Mouse (Mus musculus) stomach, postnatal 0 days (tissue): Measurements from ENCODE around the gene Agfg2. TPM values are rescaled to one million over a fixed set of nuclear protein-coding genes. Genes with fewer than 3 reads are reported as not detected.

Source experiments
- ATAC-seq: fragments of 200-750 bp; cut with Nextera tagmentation; 2 replicates; pipeline ENCODE4 v1.8.0; 2017; ENCODE audit not compliant: low FRiP score, low TSS enrichment
- DNase-seq: peaks from one replicate; pipeline ENCODE4 v3.0.0-alpha.2; 2016; ENCODE audit warnings: low spot score
- H3K27ac ChIP-seq: fragments of 300-500 bp; sonication (generic); replicated peaks from 2 replicates; pipeline ENCODE4 v1.5.1; 2014; ENCODE audit warnings: mild to moderate bottlenecking, control low read depth
- H3K27me3 ChIP-seq: fragments of 300-500 bp; sonication (generic); 2 replicates; pipeline ENCODE4 v1.6.1; 2014; ENCODE audit warnings: low read length; ENCODE audit not compliant: control insufficient read depth, insufficient read depth
- H3K36me3 ChIP-seq: fragments of 300-500 bp; sonication (generic); 2 replicates; pipeline ENCODE4 v1.6.1; 2014; ENCODE audit warnings: low read length, mixed read lengths; ENCODE audit not compliant: control insufficient read depth, insufficient read depth
- H3K4me1 ChIP-seq: fragments of 300-500 bp; sonication (generic); replicated peaks from 2 replicates; pipeline ENCODE4 v1.6.1; 2014; ENCODE audit warnings: antibody characterized with exemption; ENCODE audit not compliant: control insufficient read depth, insufficient read depth
- H3K4me2 ChIP-seq: fragments of 300-500 bp; sonication (generic); replicated peaks from 2 replicates; pipeline ENCODE4 v1.6.1; 2014; ENCODE audit warnings: low read depth, mild to moderate bottlenecking, control low read depth, moderate library complexity
- H3K4me3 ChIP-seq: fragments of 300-500 bp; sonication (generic); 2 replicates; pipeline ENCODE4 v1.5.1; 2014; ENCODE audit warnings: low read depth, low read length, control low read depth
- H3K9ac ChIP-seq: fragments of 300-500 bp; sonication (generic); 2 replicates; pipeline ENCODE4 v1.6.1; 2014; ENCODE audit warnings: mild to moderate bottlenecking, low read length, control low read depth, mixed read lengths
- H3K9me3 ChIP-seq: fragments of 300-500 bp; sonication (generic); 2 replicates; pipeline ENCODE4 v1.6.1; 2016; ENCODE audit warnings: low read length; ENCODE audit not compliant: control insufficient read depth
- CTCF ChIP-seq: IDR thresholded peaks from 2 replicates; pipeline ENCODE4 v1.5.1; 2016; ENCODE audit warnings: antibody characterized with exemption, low read depth, mild to moderate bottlenecking, moderate library complexity
- EP300 ChIP-seq: optimal IDR thresholded peaks from 2 replicates; pipeline ENCODE3; 2016; ENCODE audit warnings: antibody characterized with exemption
- WGBS: fragments of 180-500 bp; shearing (Covaris S2); extraction: QIAGEN DNeasy Blood & Tissue Kit; methylation state at CpG from one replicate; pipeline ENCODE4 v1.1.7; 2014; 5-methylcytosine and 5-hydroxymethylcytosine counted together
- polyA plus RNA-seq: library from polyadenylated mRNA; unstranded; fragments of >200 nt; fragmentation: Nextera tagmentation; extraction: Ambion mirVana; gene quantifications from 2 replicates; pipeline ENCODE4 v1.2.1, GENCODE M21; 2015

Gene Agfg2
- polyA plus RNA-seq, 1 experiment from 2014 or later: 12.4 TPM

DNA sequence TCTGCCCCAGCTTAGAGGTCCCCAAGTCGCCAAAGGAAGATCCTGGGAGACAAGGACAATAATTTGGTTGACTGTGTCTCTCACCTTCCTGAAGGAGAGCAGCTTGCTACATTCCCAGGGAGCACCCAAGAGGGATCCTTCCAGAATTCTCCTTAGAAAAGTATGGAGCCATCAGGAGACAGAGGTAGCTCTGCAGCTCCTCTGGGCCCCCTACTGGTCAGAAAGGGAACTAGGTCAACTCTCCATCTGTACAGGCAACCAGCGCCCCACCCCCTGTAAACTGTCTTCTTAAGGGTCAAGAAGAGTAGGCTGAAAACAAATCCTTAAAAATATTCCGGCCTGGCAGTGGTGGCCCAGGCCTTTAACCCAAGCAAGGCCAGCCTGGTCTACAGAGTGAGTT lies 32.1 kb downstream of the Agfg2 start:
- H3K9ac ChIP-seq: no peak overlapping the region
- ATAC-seq (peak; percentile 56; the same call in 1 of the 2 replicates), DNase-seq (peak; percentile 78)
- H3K36me3 ChIP-seq: 0 out of 2 replicates have a peak, but pooled peaks cover 2% of the 10 kb centered on the region
- H3K27me3 ChIP-seq: no peaks in the 10 kb centered on the region
- TF ChIP-seq EP300 (no peak), CTCF (peak; percentile 87)
- H3K4me3 ChIP-seq: no peak overlapping the region
- H3K4me1 ChIP-seq: peaks cover 6% of the 10 kb centered on the region; the same call in 1 of the 2 replicates
- no peaks in the 10 kb centered on the region for H3K9me3 ChIP-seq
- no peak overlapping the region for H3K4me2 ChIP-seq
- WGBS: 16% methylated on average over 3 of the region's 3 CpGs
- H3K27ac ChIP-seq: no peak overlapping the region

DNA sequence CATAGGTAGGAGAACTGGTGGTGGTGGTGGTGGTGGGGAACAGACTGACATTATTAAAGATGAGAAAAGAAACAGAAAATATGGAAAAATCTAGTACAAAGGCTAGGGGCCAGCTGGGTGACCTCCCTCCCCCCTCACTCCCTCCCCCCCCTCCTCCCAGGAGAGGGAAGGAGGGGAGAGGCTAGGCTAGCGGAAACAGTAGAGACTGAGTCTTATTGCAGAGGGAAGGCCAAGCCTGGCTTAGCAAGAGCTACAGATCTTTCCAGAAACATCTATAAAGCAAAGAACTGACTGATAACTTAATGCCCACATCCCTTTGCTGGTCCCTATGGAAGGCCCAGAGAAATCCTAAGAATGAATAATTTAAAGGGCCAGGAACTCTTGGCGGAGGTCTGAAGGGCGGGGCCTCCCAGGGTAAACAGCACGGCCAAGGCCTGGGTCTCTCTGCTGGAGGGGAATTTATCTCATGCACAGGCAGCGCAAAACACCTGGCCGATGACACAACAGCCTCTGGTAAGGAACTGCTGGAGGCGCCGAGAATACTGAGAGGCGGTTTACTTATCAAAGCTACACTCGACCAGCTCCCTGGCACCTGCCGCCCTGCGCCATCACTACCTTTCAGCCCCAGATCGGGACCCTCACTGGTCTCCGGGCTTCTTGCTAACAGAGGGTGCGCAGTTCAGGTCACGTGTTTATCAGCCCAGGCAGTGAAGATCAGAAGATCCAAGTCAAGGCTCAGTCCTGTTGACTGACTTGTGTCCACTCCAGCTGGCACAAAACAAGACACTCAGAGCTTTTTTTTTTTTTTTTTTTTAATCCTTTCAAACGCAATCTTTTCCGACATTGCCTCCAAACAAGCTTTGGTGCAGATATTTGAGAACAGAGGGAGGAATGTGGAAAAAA lies 34.6 kb downstream of the Agfg2 start:
- Histone ChIP-seq H3K9me3 (no peaks in the 10 kb centered on the region), H3K4me1 (peaks cover 6% of the 10 kb centered on the region; the same call in 1 of the 2 replicates), H3K36me3 (0 out of 2 replicates have a peak, but pooled peaks cover 2% of the 10 kb centered on the region), H3K27me3 (no peaks in the 10 kb centered on the region), H3K27ac (peak overlapping the region; percentile 35), H3K9ac (no peak overlapping the region), H3K4me2 (peak overlapping the region; percentile 36), H3K4me3 (0 out of 2 replicates have a peak overlapping the region, but pooled peaks have one; percentile 4)
- DNase-seq (peak; percentile 57), ATAC-seq (no peak)
- TF ChIP-seq CTCF (no peak), EP300 (no peak)
- WGBS: 16% methylated on average over 17 of the region's 18 CpGs

DNA sequence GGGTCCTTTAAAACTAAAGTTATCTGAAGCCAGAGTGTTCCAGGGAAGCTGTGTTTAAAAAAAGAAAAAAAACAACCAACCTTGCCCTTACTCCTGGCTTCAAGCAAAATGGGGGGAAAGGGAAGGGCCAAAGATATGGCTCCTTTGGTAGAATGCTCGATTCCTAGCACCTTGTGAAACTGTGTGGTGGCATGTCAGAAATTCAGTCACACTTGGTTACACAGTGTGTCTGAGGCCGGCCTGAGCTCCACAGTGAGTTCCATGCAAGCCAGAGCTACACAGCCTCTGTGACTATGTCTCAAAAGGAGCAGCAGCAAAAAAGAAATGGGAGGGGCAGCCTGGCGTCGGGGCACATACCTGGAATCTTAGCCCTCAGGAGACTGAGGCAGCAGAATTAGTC lies 35.3 kb downstream of the Agfg2 start:
- no peak for TF ChIP-seq CTCF
- TF ChIP-seq EP300: no peak
- Histone ChIP-seq H3K9me3 (no peaks in the 10 kb centered on the region), H3K27ac (peak overlapping the region; percentile 35; the same call in 1 of the 2 replicates), H3K4me2 (no peak overlapping the region), H3K36me3 (0 out of 2 replicates have a peak, but pooled peaks cover 2% of the 10 kb centered on the region), H3K27me3 (no peaks in the 10 kb centered on the region), H3K9ac (no peak overlapping the region), H3K4me1 (peaks cover 6% of the 10 kb centered on the region; the same call in 1 of the 2 replicates), H3K4me3 (no peak overlapping the region)
- no peak for DNase-seq
- no peak for ATAC-seq
- WGBS: 33% methylated on average over 4 of the region's 4 CpGs

DNA sequence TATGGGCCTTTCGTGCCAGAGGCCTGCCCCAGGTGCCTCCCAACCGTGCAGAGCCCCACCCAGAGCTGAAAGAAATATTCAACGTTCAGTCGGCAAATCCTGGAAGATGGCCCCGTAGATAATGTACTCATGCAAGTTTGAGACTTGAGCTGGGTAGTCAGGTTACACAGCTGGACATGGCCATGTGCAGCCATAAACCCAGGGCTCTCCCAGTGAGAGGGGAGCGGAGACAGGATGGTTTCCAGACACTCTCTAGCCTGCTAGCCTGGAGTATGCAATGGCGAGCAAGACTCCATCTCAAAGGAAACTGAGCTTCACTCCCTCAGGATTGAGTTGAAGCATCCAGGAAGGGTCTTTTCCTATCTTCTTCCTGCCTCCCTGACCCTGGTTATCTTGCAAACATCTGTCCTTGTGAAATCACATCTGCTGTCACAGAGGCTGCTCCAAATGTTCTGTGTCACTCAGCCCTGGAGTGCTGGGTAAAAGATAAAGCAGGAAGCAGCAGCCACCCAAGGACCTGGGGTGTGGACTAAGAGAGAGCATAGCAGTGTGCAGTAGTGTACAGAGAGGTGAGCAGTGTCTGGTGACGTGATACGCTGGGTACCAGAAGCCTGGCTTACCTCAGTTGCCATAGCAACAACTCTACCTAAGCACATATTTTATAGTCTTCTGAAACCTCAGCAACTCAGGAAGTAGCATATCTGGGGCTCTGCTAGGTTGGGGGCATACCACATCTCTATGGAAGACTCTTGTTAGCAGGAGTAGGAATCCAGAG lies 36.5 kb downstream of the Agfg2 start:
- Histone ChIP-seq H3K27ac (no peak overlapping the region), H3K36me3 (0 out of 2 replicates have a peak, but pooled peaks cover 2% of the 10 kb centered on the region), H3K27me3 (no peaks in the 10 kb centered on the region), H3K9me3 (no peaks in the 10 kb centered on the region), H3K4me2 (no peak overlapping the region), H3K9ac (no peak overlapping the region), H3K4me3 (no peak overlapping the region), H3K4me1 (peaks cover 6% of the 10 kb centered on the region; the same call in 1 of the 2 replicates)
- 46% methylated on average over 9 of the region's 9 CpGs for WGBS
- no peak for TF ChIP-seq CTCF
- TF ChIP-seq EP300: no peak
- DNase-seq (no peak), ATAC-seq (no peak)

DNA sequence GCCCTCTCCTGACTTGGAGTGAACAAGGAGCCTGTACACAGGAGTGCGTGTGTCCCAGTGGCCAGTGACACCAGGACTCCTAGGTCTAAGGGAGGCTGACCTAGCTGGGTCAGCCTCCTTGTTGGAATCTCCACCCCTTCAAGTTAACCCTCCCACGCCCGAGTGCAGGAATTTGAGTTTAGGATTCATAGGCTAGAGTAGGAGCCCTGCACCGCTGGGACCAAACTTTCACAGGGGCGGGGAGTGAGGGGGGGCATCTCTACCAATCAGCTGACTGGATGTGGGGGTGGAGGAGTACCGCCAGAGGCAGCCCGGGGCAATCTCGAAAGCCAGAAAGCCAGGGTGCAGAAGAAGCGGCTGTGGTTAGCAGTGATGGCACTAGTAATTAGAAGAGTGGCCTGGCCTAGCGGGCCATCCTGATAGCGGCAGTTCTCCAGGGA lies 38.9 kb downstream of the Agfg2 start, which contains the start of gene Irs3:
Irs3 (minus strand) TSS at position 63 of the 440 bp plus-strand sequence.
- 0 out of 2 replicates have a peak within 1 kb of the TSS, but pooled peaks have one; percentile 9 for H3K9ac ChIP-seq
- peaks cover 6% of the 10 kb centered on the region; the same call in 1 of the 2 replicates for H3K4me1 ChIP-seq
- peaks cover 5% of the 10 kb centered on the region; the same call in 1 of the 2 replicates for H3K36me3 ChIP-seq
- H3K9me3 ChIP-seq: no peaks in the 10 kb centered on the region
- WGBS: 43% methylated on average over 11 of the region's 11 CpGs
- H3K27me3 ChIP-seq: no peaks in the 10 kb centered on the region
- ATAC-seq (peak; percentile 13; the same call in 1 of the 2 replicates), DNase-seq (no peak)
- TF ChIP-seq CTCF: no peak
- TF ChIP-seq EP300: no peak
- peak within 1 kb of the TSS; percentile 18; the same call in 1 of the 2 replicates for H3K4me3 ChIP-seq
- H3K27ac ChIP-seq: no peak within 1 kb of the TSS
- H3K4me2 ChIP-seq: peak within 1 kb of the TSS; percentile 44
